Mouse (Mus musculus) thymus, adult 2 months (tissue): Measurements from ENCODE around the gene Zfand5.

Experiments
- CTCF ChIP-seq: fragments of 200-500 bp; IDR thresholded peaks from 2 replicates; pipeline ENCODE4 v1.5.1; 2012; ENCODE audit warnings: mild to moderate bottlenecking, control low read depth, low read length, moderate library complexity, borderline replicate concordance; ENCODE audit not compliant: control insufficient read depth, poor library complexity, insufficient read depth; ENCODE audit errors: extremely low read depth
- POLR2A ChIP-seq: fragments of 200-500 bp; IDR thresholded peaks from 2 replicates; pipeline ENCODE4 v1.6.1; 2012; ENCODE audit warnings: mild to moderate bottlenecking, low read length, control low read depth, moderate library complexity; ENCODE audit not compliant: control insufficient read depth, poor library complexity, insufficient read depth; ENCODE audit errors: extremely low read depth

GRCm38 (mm10) chr19:21328951-21329350 is 56.9 kb downstream of the Zfand5 start:
- TF ChIP-seq POLR2A = no peak
- TF ChIP-seq CTCF = no peak
